Mouse (Mus musculus): ENCODE data around the gene Taf8.

- TF ChIP-seq CTCF (IDR thresholded peaks at IDR 0.05; ENCODE audit: insufficient read depth, low read length), result no peak
- TF ChIP-seq POLR2A (IDR thresholded peaks at IDR 0.05; ENCODE audit: borderline replicate concordance, extremely low read depth, low read depth, low read length), result no peak
Observed at GRCm38 (mm10) chr17:47446025-47446424, 56.1 kb downstream of the Taf8 start.
